Mouse (Mus musculus) thymus, postnatal 36 days (tissue): Measurements from ENCODE around the gene Tmem91.
A peak's percentile ranks its signal among the peaks of the same experiment; 100 is the strongest.
"Not testable (repeated sequence)": the region's sequence is repeated elsewhere in the genome, so short reads cannot be mapped to it uniquely, and the experiment has no call there.

Experiments used
- DNase-seq, 2 experiments: peaks; one replicate each; pipeline ENCODE4 v3.0.0; 2022; ENCODE audit warnings: mixed read lengths in 2 of 2

The Tmem91 gene

DNA sequence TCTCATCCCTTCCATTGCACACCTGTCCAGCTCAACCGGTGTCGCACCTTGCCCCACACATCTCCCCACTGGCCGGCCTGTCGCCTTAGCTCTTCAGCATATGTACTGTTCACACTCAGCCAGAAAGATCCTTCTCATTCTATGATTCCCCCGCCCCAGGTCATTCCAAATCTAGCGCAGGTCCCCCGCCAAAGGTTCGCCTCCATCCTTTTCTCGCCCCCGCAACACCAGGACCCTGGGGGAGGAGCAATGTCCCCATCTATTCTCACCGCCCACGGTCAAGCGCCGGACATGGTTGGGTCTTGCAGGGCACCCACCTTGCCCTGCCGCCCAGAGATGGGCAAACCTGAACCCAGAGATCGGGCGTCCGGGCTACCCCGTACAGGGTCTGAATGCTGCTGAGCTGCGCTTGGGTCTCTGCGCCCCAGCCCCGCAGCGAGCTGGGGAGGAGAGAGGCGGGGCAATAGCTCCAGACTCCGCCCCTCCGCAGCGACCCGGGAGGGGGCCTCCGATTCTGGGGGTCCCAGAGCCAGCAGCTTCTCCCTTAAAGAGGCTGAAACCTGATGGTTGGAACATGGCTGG is at the start of gene Tmem91:
Gene Tmem91, minus strand, starts transcription at position 448 of the 582 bp plus-strand sequence.
- peak in 1 of 2 experiments; percentile 42 for DNase-seq

DNA sequence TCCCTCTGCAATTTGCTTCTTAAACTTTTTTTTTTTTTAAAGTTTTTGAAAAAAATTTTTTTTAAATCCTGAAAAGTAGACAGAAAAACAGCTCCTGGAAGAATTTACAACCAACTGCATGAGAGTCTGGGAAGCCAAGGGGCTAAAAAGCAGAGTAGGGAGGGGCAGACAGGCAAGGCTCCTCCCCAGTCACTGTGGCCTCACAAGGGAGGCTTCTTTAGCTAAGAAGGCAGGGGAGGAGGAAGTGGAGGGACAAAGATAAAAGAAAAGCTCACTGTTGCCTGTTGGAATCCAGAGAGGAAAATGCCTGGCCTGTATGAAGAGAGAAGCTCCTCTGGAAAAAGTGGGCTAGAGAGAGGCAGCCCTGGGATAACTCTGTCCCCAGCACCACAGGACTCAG is 46.8 kb upstream of the Tmem91 start:
- DNase-seq: not testable (repeated sequence)

DNA sequence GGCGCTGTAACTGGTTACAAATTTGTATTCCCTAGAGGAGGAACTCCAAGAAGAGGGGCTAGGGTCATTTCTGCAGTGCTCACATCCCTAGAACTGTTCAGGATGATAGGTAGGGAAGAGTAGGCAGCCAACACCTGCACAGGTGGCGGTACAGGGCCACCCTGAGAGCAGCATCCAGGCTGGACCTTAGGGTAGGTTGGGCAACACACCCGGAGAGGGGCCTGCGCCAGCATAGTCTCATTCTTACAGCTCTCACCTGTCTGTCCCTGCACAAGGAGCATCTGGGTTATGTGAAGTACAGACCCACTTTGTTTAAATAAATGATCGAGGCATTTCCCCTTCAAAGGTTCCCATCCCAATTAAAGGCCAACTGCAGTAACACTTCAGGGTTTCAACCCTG is 45.8 kb upstream of the Tmem91 start:
- no peak for DNase-seq

DNA sequence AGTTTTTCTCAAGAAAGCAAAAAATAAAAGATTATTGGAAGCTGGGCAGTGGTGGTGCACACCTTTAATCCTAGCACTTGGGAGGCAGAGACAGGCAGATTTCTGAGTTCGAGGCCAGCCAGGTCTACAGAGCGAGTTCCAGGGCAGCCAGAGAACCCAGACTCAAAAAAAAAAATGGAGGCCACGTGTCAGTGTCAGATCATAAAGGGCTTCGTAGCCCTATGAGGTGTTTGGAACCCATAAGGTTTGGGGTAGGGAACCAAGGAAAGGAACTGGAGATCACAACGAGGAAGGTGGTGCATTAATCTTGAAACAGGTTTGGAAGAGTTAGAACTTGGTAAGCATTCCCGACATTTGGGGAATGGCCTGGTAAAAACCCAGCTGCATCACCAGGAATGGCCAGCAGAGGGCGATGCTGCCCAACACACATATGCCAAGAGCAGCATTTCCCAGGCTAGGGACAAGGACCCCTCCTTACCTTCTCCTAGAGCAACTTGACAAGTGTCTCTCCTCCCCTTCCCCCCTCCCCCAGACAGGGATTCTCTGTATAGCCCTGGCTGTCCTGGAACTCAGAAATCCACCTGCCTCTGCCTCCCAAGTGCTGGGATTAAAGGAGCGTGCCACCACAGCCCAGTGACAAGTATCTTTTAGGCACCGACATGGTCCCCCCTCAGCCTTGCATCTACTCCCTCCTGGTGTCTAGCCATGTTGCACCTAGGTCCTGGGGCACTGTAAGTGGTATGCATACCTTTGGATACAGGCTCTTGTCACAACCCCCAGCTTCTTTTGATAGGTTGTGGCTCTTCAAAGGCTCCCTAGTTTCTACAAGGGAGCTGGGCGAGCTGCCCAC is 45.0 kb upstream of the Tmem91 start:
- peak; percentile 68 for DNase-seq

DNA sequence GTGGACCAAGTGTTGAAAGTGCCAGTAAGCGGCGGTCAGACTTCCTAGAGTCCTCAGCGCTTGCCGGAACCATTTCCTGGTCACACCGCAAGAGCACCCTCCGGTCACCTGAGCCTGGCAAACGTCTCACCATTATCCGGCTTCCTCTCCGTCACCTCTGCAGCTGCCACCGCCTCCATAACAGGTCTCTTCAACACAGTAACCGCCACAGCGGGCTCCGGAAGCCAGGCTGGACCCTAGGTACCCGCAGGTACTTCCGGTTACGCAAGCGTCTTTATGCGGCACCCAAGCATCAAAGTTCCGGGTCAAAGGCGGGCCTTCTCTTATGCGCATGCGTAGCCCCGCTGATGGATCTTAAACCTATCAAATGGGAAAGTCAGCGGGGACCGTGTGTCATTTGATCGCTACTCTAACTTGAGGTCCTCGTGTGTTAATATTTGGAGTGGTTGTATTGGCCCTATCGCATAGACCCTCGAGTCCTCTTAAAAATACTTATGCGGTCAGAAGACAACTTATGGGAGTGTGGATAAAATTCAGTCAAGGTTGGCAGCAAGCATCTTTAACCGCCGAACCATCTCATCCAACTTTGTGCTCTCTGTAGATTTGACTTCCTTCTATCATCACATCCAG is 43.9 kb upstream of the Tmem91 start, which contains the start of gene Ccdc97:
Gene Ccdc97, minus strand, starts transcription at position 301 of the 630 bp plus-strand sequence.
- DNase-seq: peak; percentile 87 to 91

DNA sequence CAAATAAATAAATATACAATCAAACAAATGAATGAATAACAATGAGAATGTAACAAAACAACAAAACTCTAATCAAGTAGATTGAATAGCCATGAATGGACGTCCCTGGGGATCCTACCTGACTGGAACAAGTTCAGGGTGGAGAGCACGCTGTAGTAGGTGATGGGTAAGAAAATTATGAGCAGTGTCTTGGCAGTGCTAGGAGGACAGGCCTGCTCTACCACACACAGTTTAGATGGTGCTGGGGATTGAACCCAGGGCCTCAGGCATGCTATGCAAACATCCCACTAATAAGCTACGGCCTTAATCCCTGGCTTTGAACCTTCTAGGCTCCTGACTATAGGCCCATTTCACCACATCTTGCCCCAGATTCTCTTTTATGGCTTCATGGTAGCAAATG is 42.5 kb upstream of the Tmem91 start:
- no peak for DNase-seq

DNA sequence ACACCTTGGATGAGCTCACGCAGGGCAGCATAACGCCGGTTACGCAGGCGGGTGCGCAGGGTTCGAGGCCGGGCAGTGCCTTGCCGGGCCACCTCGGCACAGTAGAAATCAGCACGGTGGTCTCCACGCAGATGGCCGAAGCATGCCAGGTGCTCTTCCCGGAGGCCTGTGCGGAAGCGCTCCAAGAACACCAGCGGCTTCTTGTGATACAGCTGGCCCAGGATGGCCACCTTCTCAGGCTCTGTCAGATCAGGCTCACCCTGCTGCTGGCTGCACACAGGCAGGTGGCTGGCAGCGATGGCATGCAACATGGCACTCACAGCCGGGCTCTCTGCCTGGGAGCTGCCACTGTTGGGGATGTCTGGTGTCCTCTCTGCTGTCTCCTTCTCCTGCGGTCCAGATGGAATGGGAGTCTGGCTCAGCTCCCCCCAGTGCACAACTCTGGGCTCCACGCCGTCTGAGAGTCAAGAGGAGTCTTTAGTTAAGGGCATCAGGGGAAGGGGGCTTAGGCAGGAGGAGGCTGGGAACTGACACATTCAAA is 40.8 kb upstream of the Tmem91 start:
- DNase-seq: no peak

DNA sequence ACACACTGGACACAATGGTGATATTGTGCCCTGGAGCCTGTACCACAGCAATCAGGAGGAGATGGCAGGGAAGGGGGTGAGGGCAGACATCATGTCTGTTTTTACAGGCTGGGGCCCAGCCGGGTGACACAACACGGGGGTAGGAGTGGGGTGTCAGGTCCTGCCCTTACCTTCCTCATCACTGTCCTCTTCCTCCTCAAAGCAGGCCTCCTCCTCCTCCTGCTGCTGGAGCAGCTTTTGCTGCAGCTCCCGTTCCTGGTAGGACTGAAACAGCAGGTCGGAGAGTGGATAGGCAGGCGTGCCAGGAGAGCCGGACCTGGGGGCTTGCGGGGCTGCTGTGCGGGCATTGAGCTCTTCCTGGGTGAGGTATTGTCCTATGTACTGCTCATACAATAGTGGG is 39.6 kb upstream of the Tmem91 start:
- no peak for DNase-seq

DNA sequence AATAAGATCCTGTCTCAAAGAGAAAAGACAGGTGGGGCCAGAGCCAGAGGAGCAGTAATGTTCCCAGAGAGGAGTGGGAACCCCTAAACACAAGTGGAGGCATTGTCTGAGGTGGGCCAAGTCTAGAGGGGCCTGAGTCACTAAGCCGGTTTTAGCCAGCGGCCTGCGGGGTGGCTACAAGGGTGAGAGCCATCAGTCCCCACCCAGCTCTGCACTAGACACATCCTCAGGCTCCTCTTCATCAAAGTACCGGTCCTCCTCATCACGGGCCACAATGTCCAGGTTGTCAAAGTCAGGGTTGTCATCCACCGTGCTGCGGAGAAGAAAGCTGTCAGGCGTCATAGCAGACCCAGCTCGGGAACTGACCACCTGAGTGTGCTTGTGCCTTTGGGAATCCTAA is 37.8 kb upstream of the Tmem91 start:
- DNase-seq: no peak

DNA sequence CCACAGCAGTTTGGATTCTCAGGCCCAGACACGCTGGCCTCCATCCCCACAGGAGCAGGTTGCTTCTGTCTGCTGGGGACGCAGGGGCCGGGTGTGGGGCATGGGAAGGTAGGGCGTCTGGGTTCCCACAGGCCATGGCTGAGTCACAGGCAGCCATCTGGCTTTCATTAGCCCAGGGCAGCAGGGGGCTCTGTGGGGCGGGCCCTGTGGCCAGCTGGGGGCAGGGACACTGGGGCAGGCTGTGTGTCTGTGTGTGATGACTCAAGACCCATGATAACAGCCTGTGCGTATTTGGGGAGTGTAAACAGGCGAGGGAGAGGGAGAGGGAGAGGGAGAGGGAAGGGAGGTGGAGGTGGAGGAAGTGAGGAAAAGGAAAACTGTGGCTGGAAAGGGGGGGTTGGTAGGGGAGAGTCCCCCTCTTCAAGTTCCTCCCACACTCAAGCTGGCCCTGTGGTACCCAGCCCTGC is 36.8 kb upstream of the Tmem91 start:
- DNase-seq: peak in 1 of 2 experiments; percentile 22

DNA sequence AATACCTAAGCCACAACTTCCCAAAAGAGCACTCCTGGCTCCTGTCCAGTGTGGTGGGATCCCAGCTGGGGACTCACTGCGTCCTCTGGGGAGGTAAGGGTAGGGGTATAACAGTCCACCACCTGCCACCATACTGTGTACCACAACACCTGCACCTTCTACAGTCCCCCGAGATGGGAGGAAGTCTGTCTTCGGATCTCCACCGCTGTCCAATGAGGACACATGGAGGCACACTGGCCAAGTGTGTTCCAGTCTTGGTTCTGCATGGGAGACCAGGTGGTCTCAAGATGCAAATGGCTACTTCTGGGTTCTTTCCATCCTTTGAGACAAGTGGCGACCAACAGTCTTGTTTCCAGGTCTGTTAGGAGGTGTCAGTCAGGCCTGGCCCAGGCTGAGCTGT is 36.2 kb upstream of the Tmem91 start:
- no peak for DNase-seq

DNA sequence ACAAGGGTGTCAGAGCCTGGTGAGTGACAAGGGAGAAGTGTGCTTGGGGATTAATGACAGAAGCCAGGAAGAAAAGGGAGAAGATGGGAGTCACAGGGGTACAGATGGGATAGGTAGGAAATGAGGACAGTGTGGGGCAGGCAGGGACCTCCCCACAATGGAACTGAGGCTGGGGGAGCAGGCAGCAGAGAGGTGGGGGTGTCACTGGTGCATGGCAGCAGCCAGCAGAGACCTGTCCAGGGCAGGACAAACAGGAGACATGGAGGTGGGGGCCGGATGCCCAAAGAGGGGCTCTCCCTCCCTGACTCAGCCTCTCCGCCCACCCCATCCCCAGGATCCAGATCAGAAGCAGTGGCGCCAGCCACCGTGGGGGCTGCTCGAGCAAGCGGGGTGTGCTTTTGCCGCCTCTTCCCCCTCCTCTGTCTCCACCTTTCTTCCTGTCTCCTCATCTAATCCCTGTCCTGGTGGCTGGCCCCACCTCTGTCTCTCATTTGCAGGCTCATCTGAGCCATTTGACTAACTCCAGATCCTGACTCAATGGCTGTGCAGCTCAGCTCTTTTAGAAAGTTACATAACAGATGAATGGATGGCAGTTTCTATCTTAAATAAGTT is 35.7 kb upstream of the Tmem91 start:
- DNase-seq: peak in 1 of 2 experiments; percentile 40

DNA sequence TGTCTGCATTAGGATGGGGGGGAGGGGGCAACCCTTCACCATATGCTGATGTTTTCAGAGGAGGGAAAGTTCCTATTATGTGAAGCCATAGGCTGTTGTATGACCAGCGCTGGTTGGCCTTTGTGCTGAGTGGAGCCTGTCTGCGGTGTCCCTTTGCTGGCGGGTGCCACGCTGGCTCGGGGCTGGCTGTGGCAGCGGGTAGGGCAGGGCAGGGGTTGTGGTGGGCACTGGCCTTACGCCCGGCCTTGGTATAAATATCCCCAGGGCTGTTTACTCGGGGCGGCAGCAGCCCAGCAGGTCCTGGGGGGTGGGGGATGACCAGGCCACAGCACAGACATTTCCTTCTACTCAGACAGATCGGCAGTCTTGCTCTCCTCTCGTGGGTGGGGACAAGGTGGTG is 35.0 kb upstream of the Tmem91 start:
- peak in 1 of 2 experiments; percentile 25 for DNase-seq

DNA sequence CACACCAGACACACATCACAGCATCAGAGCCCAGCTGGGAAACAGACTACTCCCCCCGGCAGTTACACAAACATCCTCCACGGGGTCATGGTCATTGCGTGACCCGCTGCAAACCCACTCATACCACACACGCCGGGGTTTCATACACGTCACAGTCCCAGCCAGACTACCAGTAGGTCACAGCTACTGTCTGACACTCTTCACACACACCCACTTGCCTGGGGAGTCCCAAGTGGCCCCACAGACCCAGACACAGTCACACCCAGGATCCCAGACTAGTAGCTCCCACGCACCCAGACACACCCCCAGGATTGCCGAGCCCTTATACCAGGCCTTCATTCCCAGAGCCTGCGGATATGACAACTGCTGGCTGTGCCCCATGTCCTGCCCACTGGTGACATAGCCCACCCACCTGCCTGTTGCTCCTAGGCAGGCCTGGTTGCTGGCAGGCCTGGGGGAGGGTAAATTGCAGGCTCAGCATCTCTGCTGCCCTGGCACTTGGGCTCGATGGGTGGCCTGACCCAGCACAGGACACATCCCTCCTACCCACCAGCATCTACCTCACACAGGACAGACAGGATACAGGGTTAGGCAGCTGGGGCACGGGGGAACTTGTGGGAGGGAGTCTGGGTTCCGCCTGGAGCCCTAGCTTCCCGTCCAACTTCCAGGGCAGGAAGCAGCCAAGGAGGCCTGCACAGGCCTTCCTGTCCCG is 32.8 kb upstream of the Tmem91 start:
- peak in 1 of 2 experiments; percentile 19 for DNase-seq

DNA sequence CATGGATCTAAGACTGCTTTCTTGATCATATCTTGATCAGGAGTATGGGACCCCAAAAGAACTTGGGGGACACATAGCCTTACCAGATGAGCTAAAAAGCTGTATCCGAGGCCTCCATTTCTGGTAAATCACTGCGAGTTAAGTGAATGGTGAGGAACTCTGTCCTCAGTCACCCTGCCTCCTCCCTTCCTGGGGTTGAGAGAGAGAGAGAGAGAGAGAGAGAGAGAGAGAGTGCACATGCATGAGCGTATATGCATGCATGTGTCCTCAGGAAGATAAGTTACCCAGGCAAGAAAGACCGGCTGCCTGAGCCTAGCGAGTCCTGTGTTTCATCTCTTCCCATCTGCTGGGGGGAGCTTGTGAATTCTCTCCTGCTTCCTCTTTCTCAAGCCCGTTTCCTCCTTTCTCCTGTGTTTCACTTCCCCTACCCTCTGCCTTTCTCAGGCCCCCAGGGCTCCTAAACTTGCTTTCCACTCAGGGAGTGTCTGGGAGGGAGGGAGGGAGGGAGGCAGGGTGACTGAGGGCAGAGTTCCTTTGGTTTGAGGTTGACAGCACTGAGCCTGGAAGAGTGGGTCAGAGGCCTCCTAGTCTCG is 31.7 kb upstream of the Tmem91 start:
- DNase-seq: no peak

DNA sequence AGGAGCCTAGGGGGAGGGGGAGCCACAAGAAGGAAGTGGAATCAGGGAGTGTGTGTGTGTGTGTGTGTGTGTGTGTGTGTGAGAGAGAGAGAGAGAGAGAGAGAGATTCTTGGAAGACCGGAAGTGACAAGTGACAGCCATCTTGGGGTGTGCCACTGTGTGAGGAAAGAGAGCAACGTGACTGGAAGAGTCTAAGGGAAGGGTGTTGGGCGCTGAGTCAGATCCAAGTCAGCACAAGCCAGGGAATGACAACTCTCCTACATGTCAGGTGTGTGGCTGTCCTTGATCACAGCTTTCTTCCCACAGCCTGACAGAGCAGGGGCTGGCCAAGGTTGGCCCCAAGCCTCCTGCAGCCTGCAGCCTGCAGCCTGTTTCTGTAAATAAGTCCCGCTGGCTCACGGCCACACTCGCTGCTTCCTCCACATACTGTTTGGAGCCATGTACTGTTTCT is 30.9 kb upstream of the Tmem91 start:
- DNase-seq: no peak

DNA sequence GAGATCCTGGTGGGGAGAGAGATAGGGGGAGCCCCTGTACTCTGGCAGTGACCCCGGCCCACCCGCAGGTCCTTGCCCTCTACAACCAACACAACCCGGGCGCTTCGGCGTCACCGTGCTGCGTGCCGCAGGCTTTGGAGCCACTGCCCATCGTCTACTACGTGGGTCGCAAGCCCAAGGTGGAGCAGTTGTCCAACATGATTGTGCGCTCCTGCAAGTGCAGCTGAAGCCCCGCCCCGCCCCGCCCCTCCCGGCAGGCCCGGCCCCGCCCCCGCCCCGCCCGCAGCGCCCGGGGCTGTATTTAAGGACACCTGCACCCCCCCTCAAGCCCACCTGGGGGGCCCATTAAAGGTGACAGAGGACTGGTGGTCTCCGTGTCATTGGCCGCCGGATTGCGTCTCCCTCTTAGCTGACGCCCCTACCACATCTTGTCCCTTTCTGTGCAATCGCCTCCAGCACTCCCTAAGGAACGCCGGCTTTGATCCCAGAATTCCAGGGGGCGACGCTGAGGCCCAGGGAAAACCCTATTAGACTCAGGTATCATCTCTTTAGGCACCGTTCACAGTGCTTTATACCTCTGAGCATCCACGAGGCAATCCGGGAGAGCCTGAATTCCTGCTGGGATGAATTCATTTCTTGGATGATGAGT is 29.9 kb upstream of the Tmem91 start:
- peak in 1 of 2 experiments; percentile 18 for DNase-seq

DNA sequence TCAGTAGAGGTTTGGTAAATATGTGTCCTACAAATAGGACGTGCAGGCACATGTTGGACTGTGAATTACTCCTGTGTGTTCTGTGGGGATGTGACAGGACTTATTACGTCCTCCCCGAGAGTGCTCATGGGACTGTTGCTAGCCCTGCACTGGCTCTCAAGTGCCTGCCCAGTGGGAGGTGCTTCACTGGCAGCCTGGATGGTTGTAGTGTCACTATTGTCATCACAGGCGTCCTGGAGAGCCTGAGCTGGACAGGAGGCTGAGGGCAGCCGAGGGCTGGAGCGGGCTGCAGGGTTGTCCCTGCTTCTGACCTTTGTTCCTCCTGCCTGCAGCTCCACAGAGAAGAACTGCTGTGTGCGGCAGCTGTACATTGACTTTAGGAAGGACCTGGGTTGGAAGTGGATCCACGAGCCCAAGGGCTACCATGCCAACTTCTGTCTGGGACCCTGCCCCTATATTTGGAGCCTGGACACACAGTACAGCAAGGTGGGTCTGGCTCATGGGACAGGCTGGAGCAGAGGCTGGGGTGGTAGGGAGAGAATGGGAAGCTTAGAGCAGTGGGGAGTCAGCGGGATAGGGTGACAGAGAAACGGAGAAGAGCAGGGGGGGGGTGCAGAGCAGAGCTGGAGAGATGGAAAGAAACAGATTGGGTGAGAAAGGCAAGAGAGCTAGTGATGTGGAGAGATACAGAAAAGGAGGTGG is 29.0 kb upstream of the Tmem91 start:
- DNase-seq: no peak

DNA sequence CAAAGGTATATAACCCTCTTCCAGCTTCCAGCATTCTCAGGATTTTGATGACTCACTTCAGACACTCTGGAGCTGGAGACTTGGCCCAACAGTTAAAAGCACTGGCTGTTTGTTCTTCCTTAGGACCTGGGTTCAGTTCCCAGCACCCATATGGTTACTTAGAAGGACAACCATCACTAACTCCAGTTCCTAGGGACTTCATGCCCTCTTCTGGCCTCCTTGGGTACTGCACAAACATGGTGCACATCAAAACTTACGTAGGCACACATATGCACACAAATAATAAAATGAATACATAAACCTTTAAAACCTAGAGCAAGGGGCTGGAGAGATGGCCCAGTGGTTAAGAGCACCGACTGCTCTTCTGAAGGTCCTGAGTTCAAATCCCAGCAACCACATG is 27.4 kb upstream of the Tmem91 start:
- no peak for DNase-seq

DNA sequence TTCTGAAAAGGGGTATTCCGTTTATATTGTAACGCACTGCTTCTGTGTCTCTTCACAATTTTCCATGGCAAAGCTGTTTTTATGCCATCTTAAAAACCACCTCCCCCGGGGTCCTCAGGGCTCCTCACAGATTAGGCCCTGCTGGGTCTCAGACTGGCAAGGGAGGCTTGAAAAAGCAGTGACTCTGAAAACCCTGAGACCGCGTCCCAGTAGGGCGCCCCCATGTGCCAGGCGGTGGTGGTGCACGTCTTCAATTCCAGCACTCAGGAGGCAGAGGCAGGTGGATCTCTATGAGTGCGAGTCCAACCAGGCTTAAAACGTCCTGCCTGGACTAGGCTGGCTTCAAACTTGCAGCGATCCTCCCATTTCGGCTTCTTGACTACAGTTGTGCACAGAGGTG is 25.8 kb upstream of the Tmem91 start:
- peak in 1 of 2 experiments; percentile 16 for DNase-seq

DNA sequence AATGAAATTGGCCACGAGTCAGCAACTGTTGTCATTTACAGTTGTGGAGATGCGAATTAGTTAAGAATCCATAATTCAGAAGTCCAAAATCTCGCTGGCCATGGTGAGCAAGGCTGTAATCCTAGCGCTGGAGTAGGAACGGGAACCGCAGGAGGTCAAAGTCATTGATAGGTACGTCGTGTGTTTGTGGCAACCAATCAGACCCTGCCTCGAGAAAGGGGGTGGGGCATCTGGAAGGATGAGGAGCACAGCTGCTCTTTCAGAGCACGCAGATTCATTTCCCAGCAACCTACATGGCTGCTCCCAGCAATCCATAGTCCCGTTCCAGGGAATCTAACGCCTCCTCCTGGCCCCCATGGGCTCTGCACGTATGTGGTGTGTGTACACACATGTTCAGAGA is 24.9 kb upstream of the Tmem91 start:
- peak in 1 of 2 experiments; percentile 12 for DNase-seq
